Mouse (Mus musculus) kidney, adult 2 months (tissue): ENCODE measurements around the gene Ptprg.

ENCODE experiments used
- CTCF ChIP-seq: fragments of 200-500 bp; conservative IDR thresholded peaks from 2 replicates; pipeline ENCODE4 v1.5.1; 2011; ENCODE audit warnings: low read depth, mild to moderate bottlenecking, control low read depth, low read length, moderate library complexity, mixed read lengths; ENCODE audit not compliant: insufficient read depth, insufficient read length
- POLR2A ChIP-seq: fragments of 200-500 bp; IDR thresholded peaks from one replicate; pipeline ENCODE4 v1.6.1; 2011; ENCODE audit warnings: low read depth, low read length, control low read depth

GRCm38 (mm10) chr14:12133163-12133562, 579.8 kb downstream of the Ptprg start:
- no peak for TF ChIP-seq CTCF
- no peak for TF ChIP-seq POLR2A
